18 mouse cellular contexts compared by ENCODE assay signal in genomic region chr12:3436446-3436845, GRCm38 (mm10).
"Had no signal": no experiment of that assay in that cellular context is flagged by ENCODE, and none has a peak within 500 bp of the region (broad histone marks: within the 10 kb centered on the region; RNA-seq: fewer than 3 reads in every experiment).

No protein-coding gene starts in this region.

- H3K27ac ChIP-seq: left cerebral cortex, adult 2 months; liver, embryonic 13.5 days; macrophage; midbrain, embryonic 12.5 days; midbrain, embryonic 15.5 days; neural tube, embryonic 12.5 days; neural tube, embryonic 15.5 days; stomach, postnatal 0 days had no signal

- H3K4me3 ChIP-seq: left cerebral cortex, adult 2 months; liver, embryonic 13.5 days; midbrain, embryonic 12.5 days; midbrain, embryonic 15.5 days; neural tube, embryonic 12.5 days; neural tube, embryonic 15.5 days had no signal

- DNase-seq: kidney, adult 8-10 months; kidney, postnatal 10 days; layer of hippocampus, postnatal 36 days; liver, embryonic 13.5 days; lung, adult 2 months; lung, postnatal 14 days; right cerebral cortex, adult 18-20 months; right cerebral cortex, postnatal 14 days; right cerebral cortex, postnatal 4 days; thymus, adult 2 months; thymus, postnatal 25 days had no signal

- H3K9ac ChIP-seq: liver, embryonic 13.5 days; midbrain, embryonic 12.5 days; midbrain, embryonic 15.5 days; neural tube, embryonic 12.5 days; neural tube, embryonic 15.5 days had no signal

- H3K36me3 ChIP-seq: midbrain, embryonic 15.5 days had no signal

- H3K9me3 ChIP-seq: liver, embryonic 13.5 days; midbrain, embryonic 12.5 days; midbrain, embryonic 15.5 days; neural tube, embryonic 12.5 days; neural tube, embryonic 15.5 days had no signal

- H3K27me3 ChIP-seq: liver, embryonic 13.5 days; midbrain, embryonic 12.5 days; midbrain, embryonic 15.5 days; neural tube, embryonic 12.5 days; neural tube, embryonic 15.5 days had no signal

- H3K4me1 ChIP-seq: midbrain, embryonic 12.5 days; midbrain, embryonic 15.5 days; neural tube, embryonic 12.5 days; neural tube, embryonic 15.5 days had no signal
